Mouse (Mus musculus): Measurements from ENCODE around the gene Tmem63a. TPM values are rescaled to one million over a fixed set of nuclear protein-coding genes. Genes with fewer than 3 reads are reported as not detected.
"Not testable (repeated sequence)": the region's sequence is repeated elsewhere in the genome, so short reads cannot be mapped to it uniquely, and the experiment has no call there.

Tmem63a gene
- total and polyA plus RNA-seq, 3 experiments = 0.89 to 3.0 (median 2.2) TPM

DNA sequence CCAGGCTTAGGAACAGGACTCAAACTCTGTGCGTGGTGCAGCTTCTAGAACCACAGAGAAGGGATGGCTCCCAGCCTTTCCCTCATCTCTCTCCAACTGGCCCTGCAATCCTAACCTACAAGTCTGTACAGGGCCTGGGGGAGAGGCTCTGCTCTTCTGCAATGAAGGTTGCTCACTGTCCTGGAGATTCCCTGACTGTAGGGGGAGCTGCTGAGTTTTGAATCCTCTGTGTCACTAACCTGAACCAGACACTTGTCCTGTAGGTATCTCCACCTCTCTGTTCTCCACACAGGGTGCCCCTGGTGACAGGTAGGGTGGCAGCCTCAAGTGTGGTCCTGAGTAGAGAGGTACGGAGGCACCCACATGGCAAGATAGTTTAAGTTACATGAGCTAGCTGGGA is 38.3 kb downstream of the Tmem63a start:
- Histone ChIP-seq H3K27ac (ENCODE audit: insufficient read depth, low read depth) (no peak overlapping the region), H3K9ac (ENCODE audit: insufficient read depth, low read depth) (no peak overlapping the region), H3K9me3 (replicated peaks; ENCODE audit: low read length) (peaks cover 3% of the 10 kb centered on the region), H3K36me3 (replicated peaks in 1 of 2; ENCODE audit: control insufficient read depth in 1 of 2, insufficient read depth in 1 of 2, low read length in 1 of 2) (no peaks in the 10 kb centered on the region), H3K4me3 (replicated peaks in 1 of 3; ENCODE audit: low read depth in 2 of 3, low read length in 2 of 3, poor library complexity in 1 of 3) (no peak overlapping the region), H3K4me1 (ENCODE audit: control insufficient read depth in 1 of 2, insufficient read depth in 2 of 2) (no peaks in the 10 kb centered on the region), H3K4me2 (ENCODE audit: insufficient read depth, low read depth, poor library complexity, severe bottlenecking) (no peak overlapping the region), H3K27me3 (replicated peaks) (peaks cover 3% of the 10 kb centered on the region), H3K79me2 (replicated peaks; ENCODE audit: control insufficient read depth, extremely low read depth, insufficient read depth, poor library complexity, severe bottlenecking) (no peaks in the 10 kb centered on the region)
- peak; percentile 40 for DNase-seq (ENCODE audit: extremely low read depth)
- dilution Hi-C loops (cut with MboI; ENCODE audit: extremely low pct_ligation_motif_present, extremely low pct_unique_long_range_greater_than_20kb, low sequenced_read_pairs) (no loop called here), in situ Hi-C loops (cut with MboI; ENCODE audit: low pct_ligation_motif_present, low pct_unique_long_range_greater_than_20kb, low sequenced_read_pairs) (no loop called here)
- TF ChIP-seq GABPA (IDR thresholded peaks at IDR 0.05; ENCODE audit: insufficient replicate concordance, low read depth, low read length) (no peak), TBP (conservative IDR thresholded peaks at IDR 0.05; ENCODE audit: low read depth, low read length) (no peak), POLR2AphosphoS2 (IDR thresholded peaks at IDR 0.05; ENCODE audit: low read depth, low read length) (no peak), UBTF (IDR thresholded peaks at IDR 0.05; ENCODE audit: low read depth, low read length) (no peak), USF1 (IDR thresholded peaks at IDR 0.05; ENCODE audit: low read depth, low read length) (no peak), MYC (IDR thresholded peaks at IDR 0.05; ENCODE audit: low read depth, low read length) (no peak), USF2 (conservative IDR thresholded peaks at IDR 0.05; ENCODE audit: low read depth, low read length) (no peak), CTCF (conservative IDR thresholded peaks at IDR 0.05 in 1 of 2, IDR thresholded peaks at IDR 0.05 in 1 of 2; ENCODE audit: low read depth in 2 of 2, low read length in 2 of 2) (peak; percentile 10 to 52; a peak in 2 of 4 replicates)

DNA sequence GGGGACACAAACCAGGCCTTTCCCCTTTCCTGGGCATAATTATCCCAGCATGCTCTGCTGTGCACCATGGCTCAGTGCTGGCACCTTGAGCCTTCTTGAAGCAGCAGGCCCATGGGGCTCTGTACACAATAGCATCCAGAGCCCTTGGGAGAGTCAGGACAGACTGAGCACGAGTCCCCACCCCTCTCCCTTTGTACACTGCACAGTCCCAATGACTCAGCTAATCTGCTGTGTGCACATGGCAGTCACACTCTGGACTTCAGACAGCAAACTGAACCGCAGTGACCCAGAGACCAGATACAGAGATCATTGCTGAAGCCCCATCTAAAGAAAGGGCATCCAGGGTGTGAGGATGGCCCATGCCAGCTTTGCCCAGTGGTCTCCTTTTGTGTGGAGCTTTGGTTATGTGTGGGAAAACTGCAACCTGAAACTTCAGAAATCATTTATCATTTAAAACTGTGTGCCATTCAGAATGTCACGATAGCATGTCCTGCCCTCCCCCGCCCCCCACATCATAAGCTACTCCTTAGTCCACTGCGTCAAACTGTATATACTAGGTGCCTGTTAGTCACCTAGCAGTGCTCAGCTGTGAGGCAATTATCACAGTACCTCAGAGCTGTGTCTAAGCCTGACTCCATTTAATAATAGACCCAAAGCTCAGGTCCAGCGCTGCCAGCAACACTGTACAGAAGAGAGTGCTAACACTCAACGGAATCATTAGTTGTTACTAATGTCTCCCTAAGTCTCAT is 39.3 kb downstream of the Tmem63a start:
- H3K4me1 ChIP-seq (ENCODE audit: control insufficient read depth in 1 of 2, insufficient read depth in 2 of 2); H3K27ac ChIP-seq (ENCODE audit: insufficient read depth, low read depth); in situ Hi-C loops (cut with MboI; ENCODE audit: low pct_ligation_motif_present, low pct_unique_long_range_greater_than_20kb, low sequenced_read_pairs); H3K9me3 ChIP-seq (replicated peaks; ENCODE audit: low read length); H3K4me3 ChIP-seq (replicated peaks in 1 of 3; ENCODE audit: low read depth in 2 of 3, low read length in 2 of 3, poor library complexity in 1 of 3); DNase-seq (ENCODE audit: extremely low read depth); H3K79me2 ChIP-seq (replicated peaks; ENCODE audit: control insufficient read depth, extremely low read depth, insufficient read depth, poor library complexity, severe bottlenecking); H3K27me3 ChIP-seq (replicated peaks); H3K9ac ChIP-seq (ENCODE audit: insufficient read depth, low read depth); dilution Hi-C loops (cut with MboI; ENCODE audit: extremely low pct_ligation_motif_present, extremely low pct_unique_long_range_greater_than_20kb, low sequenced_read_pairs); H3K4me2 ChIP-seq (ENCODE audit: insufficient read depth, low read depth, poor library complexity, severe bottlenecking); H3K36me3 ChIP-seq (replicated peaks in 1 of 2; ENCODE audit: control insufficient read depth in 1 of 2, insufficient read depth in 1 of 2, low read length in 1 of 2): not testable (repeated sequence)

DNA sequence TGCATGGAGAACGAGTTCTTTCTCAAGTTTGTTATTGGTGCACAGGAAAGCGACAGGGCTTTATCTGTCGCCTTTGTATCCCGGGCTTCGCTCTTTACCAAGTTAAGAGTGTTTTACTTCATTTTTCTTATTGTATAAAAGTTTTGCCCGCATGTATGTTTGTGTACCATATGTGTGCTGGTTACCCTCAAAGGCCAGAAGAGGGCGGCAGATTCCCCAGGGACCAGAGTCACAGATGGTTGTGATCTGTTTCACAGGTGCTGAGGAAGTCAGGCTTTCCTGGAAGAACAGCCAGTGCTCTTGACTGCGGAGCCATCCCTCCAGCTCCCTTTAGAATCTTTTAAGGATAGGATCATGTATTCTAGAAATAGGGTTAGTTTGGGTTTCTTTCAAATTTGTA is 44.6 kb downstream of the Tmem63a start:
- in situ Hi-C loops (cut with MboI; ENCODE audit: low pct_ligation_motif_present, low pct_unique_long_range_greater_than_20kb, low sequenced_read_pairs) (loop anchor here (5.0 kb wide), 1 partner anchor 36 kb away; the partner anchor contains the start of gene Ephx1), dilution Hi-C loops (cut with MboI; ENCODE audit: extremely low pct_ligation_motif_present, extremely low pct_unique_long_range_greater_than_20kb, low sequenced_read_pairs) (no loop called here)
- no peak overlapping the region for H3K4me2 ChIP-seq (ENCODE audit: insufficient read depth, low read depth, poor library complexity, severe bottlenecking)
- no peak overlapping the region for H3K4me3 ChIP-seq (replicated peaks in 1 of 3; ENCODE audit: low read depth in 2 of 3, low read length in 2 of 3, poor library complexity in 1 of 3)
- H3K27me3 ChIP-seq (replicated peaks) = peaks cover 3% of the 10 kb centered on the region
- DNase-seq (ENCODE audit: extremely low read depth) = peak; percentile 29
- peaks cover 0 to 19% of the 10 kb centered on the region in 2 experiments for H3K36me3 ChIP-seq (replicated peaks in 1 of 2; ENCODE audit: control insufficient read depth in 1 of 2, insufficient read depth in 1 of 2, low read length in 1 of 2)
- H3K9ac ChIP-seq (ENCODE audit: insufficient read depth, low read depth) = no peak overlapping the region
- peaks cover 0 to 3% of the 10 kb centered on the region in 2 experiments; a peak in 1 of 4 replicates for H3K4me1 ChIP-seq (ENCODE audit: control insufficient read depth in 1 of 2, insufficient read depth in 2 of 2)
- H3K9me3 ChIP-seq (replicated peaks; ENCODE audit: low read length) = peaks cover 7% of the 10 kb centered on the region
- TF ChIP-seq ZC3H11A (IDR thresholded peaks at IDR 0.05; ENCODE audit: low read depth, low read length) (no peak), CTCF (conservative IDR thresholded peaks at IDR 0.05 in 1 of 2, IDR thresholded peaks at IDR 0.05 in 1 of 2; ENCODE audit: low read depth in 2 of 2, low read length in 2 of 2) (peak in 1 of 2 experiments; percentile 40; a peak in 2 of 4 replicates)
- H3K79me2 ChIP-seq (replicated peaks; ENCODE audit: control insufficient read depth, extremely low read depth, insufficient read depth, poor library complexity, severe bottlenecking) = no peaks in the 10 kb centered on the region
- H3K27ac ChIP-seq (ENCODE audit: insufficient read depth, low read depth) = no peak overlapping the region
